Mouse (Mus musculus): ENCODE data around the gene Eif5. TPM values are rescaled to one million over a fixed set of nuclear protein-coding genes. Genes with fewer than 3 reads are reported as not detected.

The Eif5 gene
- total RNA-seq, 2 experiments from 2014 or later: 243 to 251 TPM

Other genes with a start within 250 kb of the Eif5 start
- gene Cdc42bpb, start 160.3 kb upstream of the Eif5 start, total RNA-seq (2021): 100 to 1,000 TPM; 133 TPM
- 1 to 10 TPM; 1.5 to 2.5 TPM for gene Lbhd2, start 131.2 kb upstream of the Eif5 start, total RNA-seq (2021)
- 1 to 10 TPM in 1 of 2 experiments, under 1 TPM in 1; 0.85 to 1.3 TPM for gene Exoc3l4, start 121.0 kb upstream of the Eif5 start, total RNA-seq (2021)
- under 1 TPM; 0.53 to 0.66 TPM for gene Tnfaip2, start 95.5 kb upstream of the Eif5 start, total RNA-seq (2021)
- 1 to 10 TPM; 3.2 to 4.5 TPM for gene Gm266, start 52.2 kb upstream of the Eif5 start, total RNA-seq (2021)
- 100 to 1,000 TPM; 107 to 109 TPM for gene Mark3, start 36.5 kb downstream of the Eif5 start, total RNA-seq (2021)
- gene Ckb, start 134.3 kb downstream of the Eif5 start, total RNA-seq (2021): 1,000 to 10,000 TPM; 1,727 to 1,729 TPM
- 10 to 100 TPM; 17.1 to 17.4 TPM for gene Trmt61a, start 140.1 kb downstream of the Eif5 start, total RNA-seq (2021)
- gene Bag5, start 175.2 kb downstream of the Eif5 start, total RNA-seq (2021): 10 to 100 TPM; 53.9 to 56.9 TPM
- 10 to 100 TPM; 37.0 to 40.0 TPM for gene Apopt1, start 175.2 kb downstream of the Eif5 start, total RNA-seq (2021)
- 100 to 1,000 TPM; 764 to 822 TPM for gene Klc1, start 220.8 kb downstream of the Eif5 start, total RNA-seq (2021)

Data from left cerebral cortex, postnatal 25 days (tissue).